Mouse (Mus musculus): Measurements from ENCODE around the gene Tacr2. TPM values are rescaled to one million over a fixed set of nuclear protein-coding genes. Genes with fewer than 3 reads are reported as not detected.
A peak's percentile ranks its signal among the peaks of the same experiment; 100 is the strongest.

Gene Tacr2
- polyA plus RNA-seq, 1 experiment from 2014 or later = 0.56 TPM

- no peak for ATAC-seq (ENCODE audit: borderline replicate concordance, extremely low read depth, low FRiP score, low TSS enrichment)
- Histone ChIP-seq H3K9ac (no peak overlapping the region), H3K9me3 (no peaks in the 10 kb centered on the region), H3K36me3 (no peaks in the 10 kb centered on the region), H3K4me3 (no peak overlapping the region), H3K4me1 (peaks cover 71% of the 10 kb centered on the region), H3K27ac (peak overlapping the region; percentile 87), H3K4me2 (no peak overlapping the region), H3K27me3 (no peaks in the 10 kb centered on the region)
- WGBS = 60% methylated on average over 2 of the region's 2 CpGs
Measured at GRCm38 (mm10) chr10:62221647-62222046, 30.6 kb upstream of the Tacr2 start.

GRCm38 (mm10) chr10:62222777-62223176 lies 29.5 kb upstream of the Tacr2 start:
- Histone ChIP-seq H3K27me3 (no peaks in the 10 kb centered on the region), H3K4me3 (no peak overlapping the region), H3K36me3 (no peaks in the 10 kb centered on the region), H3K9ac (no peak overlapping the region), H3K4me1 (peaks cover 60% of the 10 kb centered on the region), H3K9me3 (no peaks in the 10 kb centered on the region), H3K4me2 (peak overlapping the region; percentile 28; the same call in 1 of the 2 replicates), H3K27ac (peak overlapping the region; percentile 87)
- 48% methylated on average over 17 of the region's 17 CpGs for WGBS
- ATAC-seq (ENCODE audit: borderline replicate concordance, extremely low read depth, low FRiP score, low TSS enrichment) = peak; percentile 82

GRCm38 (mm10) chr10:62224231-62224630 lies 28.0 kb upstream of the Tacr2 start:
- ATAC-seq (ENCODE audit: borderline replicate concordance, extremely low read depth, low FRiP score, low TSS enrichment) = no peak
- H3K9ac ChIP-seq = no peak overlapping the region
- H3K27ac ChIP-seq = peak overlapping the region; percentile 11; the same call in 1 of the 2 replicates
- H3K9me3 ChIP-seq = no peaks in the 10 kb centered on the region
- H3K27me3 ChIP-seq = no peaks in the 10 kb centered on the region
- no peak overlapping the region; the same call in 1 of the 2 replicates for H3K4me2 ChIP-seq
- 63% methylated on average over 6 of the region's 6 CpGs for WGBS
- no peak overlapping the region for H3K4me3 ChIP-seq
- no peaks in the 10 kb centered on the region for H3K36me3 ChIP-seq
- H3K4me1 ChIP-seq = peaks cover 47% of the 10 kb centered on the region

GRCm38 (mm10) chr10:62225839-62226238 lies 26.4 kb upstream of the Tacr2 start:
- H3K4me2 ChIP-seq = no peak overlapping the region
- peaks cover 37% of the 10 kb centered on the region for H3K4me1 ChIP-seq
- H3K27ac ChIP-seq = no peak overlapping the region
- no peaks in the 10 kb centered on the region for H3K27me3 ChIP-seq
- 69% methylated on average over 7 of the region's 7 CpGs for WGBS
- no peaks in the 10 kb centered on the region for H3K9me3 ChIP-seq
- no peaks in the 10 kb centered on the region for H3K36me3 ChIP-seq
- H3K4me3 ChIP-seq = no peak overlapping the region
- no peak overlapping the region for H3K9ac ChIP-seq
- ATAC-seq (ENCODE audit: borderline replicate concordance, extremely low read depth, low FRiP score, low TSS enrichment) = no peak

GRCm38 (mm10) chr10:62228126-62228525 lies 24.1 kb upstream of the Tacr2 start:
- H3K4me3 ChIP-seq = no peak overlapping the region
- no peaks in the 10 kb centered on the region for H3K9me3 ChIP-seq
- peaks cover 35% of the 10 kb centered on the region for H3K4me1 ChIP-seq
- WGBS = 50% methylated on average over 6 of the region's 6 CpGs
- H3K36me3 ChIP-seq = no peaks in the 10 kb centered on the region
- H3K9ac ChIP-seq = no peak overlapping the region
- H3K27me3 ChIP-seq = no peaks in the 10 kb centered on the region
- no peak for ATAC-seq (ENCODE audit: borderline replicate concordance, extremely low read depth, low FRiP score, low TSS enrichment)
- H3K4me2 ChIP-seq = 0 out of 2 replicates have a peak overlapping the region, but pooled peaks have one; percentile 88
- H3K27ac ChIP-seq = no peak overlapping the region

GRCm38 (mm10) chr10:62230708-62231394 lies 21.4 kb upstream of the Tacr2 start, which contains the start of gene Tspan15:
Tspan15 (minus strand) TSS chr10:62231251.
- Histone ChIP-seq H3K4me3 (peak within 1 kb of the TSS; percentile 56), H3K27ac (peak within 1 kb of the TSS; percentile 31), H3K9me3 (no peaks in the 10 kb centered on the region), H3K36me3 (no peaks in the 10 kb centered on the region), H3K9ac (peak within 1 kb of the TSS; percentile 60), H3K4me1 (peaks cover 25% of the 10 kb centered on the region), H3K27me3 (no peaks in the 10 kb centered on the region), H3K4me2 (peak within 1 kb of the TSS; percentile 88)
- WGBS = 2% methylated on average over 58 of the region's 59 CpGs
- ATAC-seq (ENCODE audit: borderline replicate concordance, extremely low read depth, low FRiP score, low TSS enrichment) = peak; percentile 93

- Histone ChIP-seq H3K9me3 (no peaks in the 10 kb centered on the region), H3K36me3 (no peaks in the 10 kb centered on the region), H3K4me3 (peak overlapping the region; percentile 56), H3K27me3 (no peaks in the 10 kb centered on the region), H3K4me1 (peaks cover 24% of the 10 kb centered on the region), H3K27ac (0 out of 2 replicates have a peak overlapping the region, but pooled peaks have one; percentile 7), H3K4me2 (peak overlapping the region; percentile 88), H3K9ac (0 out of 2 replicates have a peak overlapping the region, but pooled peaks have one; percentile 23)
- ATAC-seq (ENCODE audit: borderline replicate concordance, extremely low read depth, low FRiP score, low TSS enrichment) = no peak
- WGBS = 2% methylated on average over 13 of the region's 13 CpGs
Measured at GRCm38 (mm10) chr10:62231395-62231732, 20.9 kb upstream of the Tacr2 start.

- H3K27ac ChIP-seq = peak overlapping the region; percentile 31
- H3K9me3 ChIP-seq = no peaks in the 10 kb centered on the region
Measured at GRCm38 (mm10) chr10:62231811-62232210, 20.4 kb upstream of the Tacr2 start.

GRCm38 (mm10) chr10:62236165-62236564 lies 16.1 kb upstream of the Tacr2 start:
- H3K9ac ChIP-seq = no peak overlapping the region
- no peak overlapping the region for H3K4me2 ChIP-seq
- H3K27ac ChIP-seq = no peak overlapping the region
- H3K27me3 ChIP-seq = no peaks in the 10 kb centered on the region
- H3K36me3 ChIP-seq = no peaks in the 10 kb centered on the region
- no peak for ATAC-seq (ENCODE audit: borderline replicate concordance, extremely low read depth, low FRiP score, low TSS enrichment)
- no peak overlapping the region for H3K4me3 ChIP-seq
- 83% methylated on average over 6 of the region's 6 CpGs for WGBS
- no peaks in the 10 kb centered on the region for H3K9me3 ChIP-seq
- peaks cover 19% of the 10 kb centered on the region for H3K4me1 ChIP-seq

More at GRCm38 (mm10) chr10:62231811-62232210, 20.4 kb upstream of the Tacr2 start:
- Histone ChIP-seq H3K4me3 (no peak overlapping the region), H3K36me3 (no peaks in the 10 kb centered on the region), H3K9ac (no peak overlapping the region), H3K4me2 (peak overlapping the region; percentile 88), H3K4me1 (peaks cover 22% of the 10 kb centered on the region), H3K27me3 (no peaks in the 10 kb centered on the region)
- WGBS = 67% methylated on average over 3 of the region's 3 CpGs
- no peak for ATAC-seq (ENCODE audit: borderline replicate concordance, extremely low read depth, low FRiP score, low TSS enrichment)

- H3K9ac ChIP-seq = no peak overlapping the region
- no peak for ATAC-seq (ENCODE audit: borderline replicate concordance, extremely low read depth, low FRiP score, low TSS enrichment)
- no peaks in the 10 kb centered on the region for H3K9me3 ChIP-seq
- H3K4me1 ChIP-seq = peaks cover 9% of the 10 kb centered on the region; the same call in 1 of the 2 replicates
- no peak overlapping the region for H3K4me2 ChIP-seq
- no peaks in the 10 kb centered on the region for H3K27me3 ChIP-seq
- no peaks in the 10 kb centered on the region for H3K36me3 ChIP-seq
- no peak overlapping the region for H3K27ac ChIP-seq
- WGBS = 79% methylated on average over 10 of the region's 10 CpGs
- H3K4me3 ChIP-seq = no peak overlapping the region
Measured at GRCm38 (mm10) chr10:62237205-62237604, 15.0 kb upstream of the Tacr2 start.

GRCm38 (mm10) chr10:62238688-62239087 lies 13.6 kb upstream of the Tacr2 start:
- Histone ChIP-seq H3K4me2 (no peak overlapping the region), H3K27me3 (no peaks in the 10 kb centered on the region), H3K9me3 (no peaks in the 10 kb centered on the region), H3K27ac (no peak overlapping the region), H3K4me1 (peaks cover 8% of the 10 kb centered on the region), H3K9ac (no peak overlapping the region), H3K36me3 (no peaks in the 10 kb centered on the region), H3K4me3 (no peak overlapping the region)
- no peak for ATAC-seq (ENCODE audit: borderline replicate concordance, extremely low read depth, low FRiP score, low TSS enrichment)
- WGBS = 93% methylated on average over 3 of the region's 3 CpGs

- H3K27me3 ChIP-seq = no peaks in the 10 kb centered on the region
- ATAC-seq (ENCODE audit: borderline replicate concordance, extremely low read depth, low FRiP score, low TSS enrichment) = no peak
Measured at GRCm38 (mm10) chr10:62239270-62239669, 13.0 kb upstream of the Tacr2 start.

More at GRCm38 (mm10) chr10:62239270-62239669, 13.0 kb upstream of the Tacr2 start:
- H3K9me3 ChIP-seq = no peaks in the 10 kb centered on the region
- no peak overlapping the region for H3K4me3 ChIP-seq
- peaks cover 8% of the 10 kb centered on the region for H3K4me1 ChIP-seq
- H3K9ac ChIP-seq = no peak overlapping the region
- no peak overlapping the region for H3K27ac ChIP-seq
- 51% methylated on average over 6 of the region's 6 CpGs for WGBS
- no peaks in the 10 kb centered on the region for H3K36me3 ChIP-seq
- H3K4me2 ChIP-seq = no peak overlapping the region
